Mouse (Mus musculus) embryonic facial prominence, embryonic 10.5 days (tissue): ENCODE results near the gene Trim66. TPM values are rescaled to one million over a fixed set of nuclear protein-coding genes. Genes with fewer than 3 reads are reported as not detected.

Experiments used
- DNase-seq: peaks from one replicate; pipeline ENCODE4 v3.0.0-alpha.2; 2017; ENCODE audit warnings: low spot score
- H3K27ac ChIP-seq: fragments of 300-500 bp; sonication (generic); replicated peaks from 2 replicates; pipeline ENCODE4 v1.5.1; 2016; ENCODE audit warnings: mild to moderate bottlenecking
- H3K27me3 ChIP-seq: fragments of 300-500 bp; sonication (generic); replicated peaks from 2 replicates; pipeline ENCODE4 v1.6.1; 2016; ENCODE audit warnings: low read depth, mild to moderate bottlenecking; ENCODE audit not compliant: poor library complexity, severe bottlenecking
- H3K36me3 ChIP-seq: fragments of 300-500 bp; sonication (generic); replicated peaks from 2 replicates; pipeline ENCODE4 v1.6.1; 2016; ENCODE audit warnings: mild to moderate bottlenecking, moderate library complexity
- H3K4me1 ChIP-seq: fragments of 300-500 bp; sonication (generic); 2 replicates; pipeline ENCODE4 v1.6.1; 2016
- H3K4me3 ChIP-seq: fragments of 300-500 bp; sonication (generic); 2 replicates; pipeline ENCODE4 v1.5.1; 2016; ENCODE audit warnings: mild to moderate bottlenecking, moderate library complexity
- H3K9me3 ChIP-seq: fragments of 300-500 bp; sonication (generic); 2 replicates; pipeline ENCODE4 v1.6.1; 2016; ENCODE audit warnings: mild to moderate bottlenecking
- WGBS: fragments of 180-500 bp; shearing (Covaris S2); methylation state at CpG from one replicate; pipeline ENCODE4 v1.1.7; 2016; 5-methylcytosine and 5-hydroxymethylcytosine counted together
- polyA plus RNA-seq: library from polyadenylated mRNA; unstranded; fragments of >200 nt; fragmentation: Nextera tagmentation; extraction: Ambion mirVana; gene quantifications from 2 replicates; pipeline ENCODE4 v1.2.1, GENCODE M21; 2016

Trim66 gene
- polyA plus RNA-seq: 0.15 and 0.22 TPM in 2 replicates

DNA sequence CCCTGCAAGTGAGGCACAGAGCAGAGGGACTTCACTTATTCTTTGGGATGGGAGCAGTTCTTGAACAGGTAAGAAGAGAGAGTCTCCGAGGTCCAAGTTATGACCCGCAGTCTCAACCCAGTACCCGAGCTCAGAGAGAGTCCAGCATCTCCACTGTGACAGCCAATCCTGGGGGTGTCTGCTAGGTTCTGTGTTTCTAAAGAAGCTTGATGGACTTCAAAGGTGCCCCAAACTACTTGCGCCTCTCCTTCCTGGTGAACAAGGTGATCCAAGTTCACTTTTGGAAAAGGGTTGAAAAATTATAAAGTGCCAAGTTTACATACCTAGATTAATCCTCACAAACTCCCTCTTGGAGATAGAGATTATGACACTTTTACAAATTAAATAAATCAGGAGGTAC lies at the start of gene Trim66:
Trim66 (minus strand) TSS at position 101 of the 400 bp plus-strand sequence.
- peaks cover 6% of the 10 kb centered on the region; the same call in 1 of the 2 replicates for H3K27me3 ChIP-seq
- no peak within 1 kb of the TSS for H3K4me3 ChIP-seq
- peaks cover 11% of the 10 kb centered on the region for H3K4me1 ChIP-seq
- no peak within 1 kb of the TSS for H3K27ac ChIP-seq
- H3K36me3 ChIP-seq: no peaks in the 10 kb centered on the region
- no peak for DNase-seq
- H3K9me3 ChIP-seq: no peaks in the 10 kb centered on the region
- 82% methylated on average over 4 of the region's 4 CpGs for WGBS

GRCm38 (mm10) chr7:109546726-109547125 lies 38.8 kb upstream of the Trim66 start:
- Histone ChIP-seq H3K27ac (no peak overlapping the region), H3K4me3 (no peak overlapping the region), H3K9me3 (no peaks in the 10 kb centered on the region), H3K4me1 (no peaks in the 10 kb centered on the region), H3K36me3 (peaks cover 86% of the 10 kb centered on the region), H3K27me3 (no peaks in the 10 kb centered on the region)
- DNase-seq: no peak
- 93% methylated on average over 5 of the region's 5 CpGs for WGBS

DNA sequence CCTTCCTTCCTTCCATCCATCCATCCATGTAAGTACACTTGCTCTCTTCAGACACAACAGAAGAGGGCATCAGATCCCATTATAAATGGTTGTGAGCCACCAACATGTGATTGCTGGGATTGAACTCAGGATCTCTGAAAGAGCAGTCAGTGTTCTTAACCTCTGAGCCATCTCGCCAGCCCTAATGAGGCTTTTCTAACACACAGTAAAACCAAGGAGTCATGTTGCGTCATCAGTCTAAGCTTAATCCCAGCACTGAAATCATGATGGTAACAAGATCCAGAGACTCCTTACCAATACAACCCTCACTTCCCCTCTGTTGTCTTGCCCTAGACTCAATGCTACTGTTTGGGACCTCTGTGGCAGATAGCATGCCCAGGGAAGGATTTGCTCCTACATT lies 38.3 kb upstream of the Trim66 start:
- Histone ChIP-seq H3K36me3 (peaks cover 86% of the 10 kb centered on the region), H3K27ac (no peak overlapping the region), H3K27me3 (no peaks in the 10 kb centered on the region), H3K9me3 (no peaks in the 10 kb centered on the region), H3K4me3 (no peak overlapping the region), H3K4me1 (no peaks in the 10 kb centered on the region)
- DNase-seq: no peak
- WGBS: 86% methylated on average over 2 of the region's 2 CpGs

- Histone ChIP-seq H3K27ac (no peak overlapping the region), H3K27me3 (no peaks in the 10 kb centered on the region), H3K9me3 (no peaks in the 10 kb centered on the region), H3K4me1 (no peaks in the 10 kb centered on the region), H3K36me3 (peaks cover 87% of the 10 kb centered on the region), H3K4me3 (no peak overlapping the region)
- 86% methylated on average over 10 of the region's 10 CpGs for WGBS
- no peak for DNase-seq
These were observed 37.5 kb upstream of the Trim66 start for GRCm38 (mm10) chr7:109545255-109545993.

GRCm38 (mm10) chr7:109544792-109545191 lies 36.9 kb upstream of the Trim66 start:
- 77% methylated on average over 5 of the region's 5 CpGs for WGBS
- no peak for DNase-seq
- Histone ChIP-seq H3K27me3 (no peaks in the 10 kb centered on the region), H3K4me3 (no peak overlapping the region), H3K36me3 (peaks cover 86% of the 10 kb centered on the region), H3K4me1 (no peaks in the 10 kb centered on the region), H3K9me3 (no peaks in the 10 kb centered on the region), H3K27ac (no peak overlapping the region)

DNA sequence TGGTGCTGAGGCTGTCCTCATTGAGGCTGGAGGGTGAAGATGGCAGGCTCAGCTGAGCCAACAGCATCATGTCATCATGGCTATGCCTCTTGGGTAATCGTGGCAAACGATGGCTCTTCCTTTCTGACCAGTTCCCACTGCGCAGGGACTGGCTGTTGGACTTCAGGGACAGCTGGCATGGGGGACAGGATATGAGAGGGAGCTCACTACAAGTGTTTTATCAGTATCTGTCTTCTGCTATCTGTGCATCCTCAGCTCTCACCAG lies 34.4 kb upstream of the Trim66 start:
- WGBS: 92% methylated on average over 3 of the region's 3 CpGs
- no peak for DNase-seq
- Histone ChIP-seq H3K27ac (no peak overlapping the region), H3K36me3 (peaks cover 84% of the 10 kb centered on the region), H3K4me3 (no peak overlapping the region), H3K27me3 (no peaks in the 10 kb centered on the region), H3K9me3 (no peaks in the 10 kb centered on the region), H3K4me1 (no peaks in the 10 kb centered on the region)

- Histone ChIP-seq H3K9me3 (no peaks in the 10 kb centered on the region), H3K36me3 (peaks cover 86% of the 10 kb centered on the region), H3K27ac (no peak overlapping the region), H3K4me1 (no peaks in the 10 kb centered on the region), H3K4me3 (no peak overlapping the region), H3K27me3 (no peaks in the 10 kb centered on the region)
- DNase-seq: no peak
- 91% methylated on average over 10 of the region's 10 CpGs for WGBS
These were observed 33.9 kb upstream of the Trim66 start for GRCm38 (mm10) chr7:109541609-109542363.

DNA sequence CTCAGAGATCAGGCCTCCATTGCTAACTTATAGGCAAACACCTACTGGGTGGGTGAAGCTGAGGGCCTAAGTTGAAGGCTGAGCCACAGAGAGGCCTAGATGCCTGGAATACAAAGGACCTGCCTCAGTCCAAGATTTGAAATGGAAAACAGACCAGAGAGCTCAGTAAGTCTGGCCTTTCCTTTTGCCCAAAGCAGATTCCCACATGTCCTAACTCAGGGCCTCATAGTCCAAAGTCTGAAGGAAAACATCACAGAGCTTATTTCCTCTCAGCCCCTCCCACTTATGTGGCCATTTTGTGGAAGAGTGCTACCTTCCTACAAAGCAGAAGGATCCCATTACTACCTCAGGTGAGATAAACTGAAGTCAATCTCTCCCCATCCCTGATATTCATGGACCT lies 33.0 kb upstream of the Trim66 start:
- Histone ChIP-seq H3K36me3 (peaks cover 89% of the 10 kb centered on the region), H3K4me3 (no peak overlapping the region), H3K27me3 (no peaks in the 10 kb centered on the region), H3K9me3 (no peaks in the 10 kb centered on the region), H3K27ac (no peak overlapping the region), H3K4me1 (no peaks in the 10 kb centered on the region)
- DNase-seq: no peak

GRCm38 (mm10) chr7:109536451-109536946 lies 28.6 kb upstream of the Trim66 start:
- Histone ChIP-seq H3K4me1 (no peaks in the 10 kb centered on the region), H3K36me3 (peaks cover 88% of the 10 kb centered on the region), H3K27ac (no peak overlapping the region), H3K27me3 (no peaks in the 10 kb centered on the region), H3K9me3 (no peaks in the 10 kb centered on the region), H3K4me3 (no peak overlapping the region)
- DNase-seq: no peak
- 65% methylated on average over 4 of the region's 4 CpGs for WGBS

DNA sequence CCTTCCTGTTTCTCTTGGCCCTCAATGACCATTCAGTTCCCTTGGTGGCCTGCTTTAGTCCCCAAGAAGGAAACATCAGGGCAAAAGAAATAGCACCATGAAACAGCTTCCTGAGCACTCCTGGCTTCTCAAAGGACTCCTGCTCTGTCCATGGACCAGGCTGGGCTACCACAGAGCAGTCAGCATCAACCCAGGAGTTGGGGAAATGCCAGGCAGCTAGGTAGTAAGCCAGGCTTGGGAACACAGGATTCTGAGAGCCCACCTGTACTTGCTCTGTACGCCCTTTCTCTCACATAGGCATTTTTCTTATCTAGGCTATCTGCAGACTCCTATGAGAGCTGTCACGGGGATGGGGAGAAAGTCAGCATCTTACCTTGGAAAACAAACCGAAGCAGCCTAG lies 27.0 kb upstream of the Trim66 start:
- Histone ChIP-seq H3K27ac (no peak overlapping the region), H3K36me3 (peaks cover 91% of the 10 kb centered on the region), H3K9me3 (no peaks in the 10 kb centered on the region), H3K4me1 (no peaks in the 10 kb centered on the region), H3K27me3 (no peaks in the 10 kb centered on the region), H3K4me3 (no peak overlapping the region)
- no peak for DNase-seq
- WGBS: 96% methylated on average over 3 of the region's 3 CpGs

- peaks cover 85% of the 10 kb centered on the region for H3K36me3 ChIP-seq
- H3K4me3 ChIP-seq: no peak overlapping the region
- no peak for DNase-seq
- no peaks in the 10 kb centered on the region for H3K9me3 ChIP-seq
- WGBS: 87% methylated on average over 4 of the region's 4 CpGs
- no peaks in the 10 kb centered on the region for H3K27me3 ChIP-seq
- no peaks in the 10 kb centered on the region for H3K4me1 ChIP-seq
- H3K27ac ChIP-seq: no peak overlapping the region
These were observed 26.0 kb upstream of the Trim66 start for GRCm38 (mm10) chr7:109533888-109534287.

- no peak for DNase-seq
- H3K4me1 ChIP-seq: no peaks in the 10 kb centered on the region
- WGBS: 83% methylated on average over 4 of the region's 4 CpGs
- H3K36me3 ChIP-seq: peaks cover 86% of the 10 kb centered on the region
- H3K4me3 ChIP-seq: no peak overlapping the region
- no peak overlapping the region for H3K27ac ChIP-seq
- no peaks in the 10 kb centered on the region for H3K9me3 ChIP-seq
- H3K27me3 ChIP-seq: no peaks in the 10 kb centered on the region
These were observed 25.2 kb upstream of the Trim66 start for GRCm38 (mm10) chr7:109533129-109533528.

DNA sequence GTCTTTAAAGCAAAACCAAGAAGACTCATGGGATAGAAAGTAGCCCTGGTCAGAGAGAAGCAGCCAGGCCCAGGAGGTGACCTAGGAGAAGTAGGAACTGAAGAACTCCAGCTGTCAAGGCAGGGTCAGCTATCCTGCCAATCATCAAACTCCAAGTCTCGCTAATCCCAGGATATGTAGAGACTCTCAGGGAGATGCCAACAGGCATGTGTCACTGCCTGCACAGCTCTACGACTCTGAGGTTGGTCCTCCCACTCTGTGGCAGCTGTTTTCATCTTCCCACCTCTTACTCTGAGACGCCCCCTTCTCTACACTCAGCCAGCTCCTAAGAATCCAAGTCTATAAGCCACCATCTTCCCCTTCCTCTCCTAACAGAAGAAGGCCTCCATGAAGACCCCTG lies 24.8 kb upstream of the Trim66 start:
- 79% methylated on average over 3 of the region's 3 CpGs for WGBS
- Histone ChIP-seq H3K9me3 (no peaks in the 10 kb centered on the region), H3K27ac (no peak overlapping the region), H3K27me3 (no peaks in the 10 kb centered on the region), H3K4me1 (no peaks in the 10 kb centered on the region), H3K4me3 (no peak overlapping the region), H3K36me3 (peaks cover 86% of the 10 kb centered on the region)
- DNase-seq: no peak
